Mouse (Mus musculus) ES-E14 (cell line): Measurements from ENCODE around the gene Spon1. TPM values are rescaled to one million over a fixed set of nuclear protein-coding genes. Genes with fewer than 3 reads are reported as not detected.

Experiments used
- DNase-seq: peaks from one replicate; pipeline ENCODE4 v3.0.0-alpha.2; 2013; ENCODE audit warnings: low read depth, low spot score
- H3K27ac ChIP-seq: 2 replicates; pipeline ENCODE4 v1.5.1; 2012; ENCODE audit warnings: low read depth, mild to moderate bottlenecking, low read length, moderate library complexity, mixed read lengths; ENCODE audit not compliant: poor library complexity, insufficient read depth, severe bottlenecking
- H3K36me3 ChIP-seq: 2 replicates; pipeline ENCODE4 v1.6.1; 2012; ENCODE audit warnings: mild to moderate bottlenecking, low read length, moderate library complexity, mixed read lengths; ENCODE audit not compliant: control insufficient read depth, poor library complexity, insufficient read depth, severe bottlenecking
- H3K4me1 ChIP-seq, 2 experiments: fragments of 150-350 bp in 1 of 2; sonication (generic) in 1 of 2; 2 replicates each; pipeline ENCODE4 v1.6.1; 2012; ENCODE audit warnings: low read length in 2 of 2, mild to moderate bottlenecking in 1 of 2, mixed read lengths in 1 of 2; ENCODE audit not compliant: control insufficient read depth in 2 of 2, insufficient read depth in 2 of 2, poor library complexity in 1 of 2
- H3K4me3 ChIP-seq, 2 experiments: fragments of 150-350 bp in 1 of 2; sonication (generic) in 1 of 2; 2 replicates each; pipeline ENCODE4 v1.5.1; 2012; ENCODE audit warnings: low read length in 2 of 2, low read depth in 1 of 2, mild to moderate bottlenecking in 1 of 2, mixed read lengths in 1 of 2; ENCODE audit not compliant: insufficient read depth in 1 of 2, poor library complexity in 1 of 2, severe bottlenecking in 1 of 2
- H3K9ac ChIP-seq: 2 replicates; pipeline ENCODE4 v1.6.1; 2012; ENCODE audit warnings: low read depth, mild to moderate bottlenecking, low read length, mixed read lengths; ENCODE audit not compliant: poor library complexity, insufficient read depth, severe bottlenecking
- H3K9me3 ChIP-seq: fragments of 150-350 bp; sonication (generic); 2 replicates; pipeline ENCODE4 v1.6.1; 2012; ENCODE audit warnings: low read depth, mild to moderate bottlenecking, low read length; ENCODE audit not compliant: control insufficient read depth, insufficient read depth
- CHD2 ChIP-seq: IDR thresholded peaks from 2 replicates; pipeline ENCODE4 v1.6.1; 2014; ENCODE audit warnings: mild to moderate bottlenecking, low read depth, low read length, inconsistent platforms
- HCFC1 ChIP-seq: IDR thresholded peaks from 2 replicates; pipeline ENCODE4 v1.6.1; 2012; ENCODE audit warnings: low read length, inconsistent platforms, borderline replicate concordance; ENCODE audit not compliant: insufficient read depth
- MAFK ChIP-seq: IDR thresholded peaks from 2 replicates; pipeline ENCODE4 v1.6.1; 2014; ENCODE audit warnings: mild to moderate bottlenecking, low read depth, low read length, inconsistent platforms; ENCODE audit not compliant: insufficient read depth
- ZC3H11A ChIP-seq: IDR thresholded peaks from 2 replicates; pipeline ENCODE4 v1.6.1; 2012; ENCODE audit warnings: low read depth, mild to moderate bottlenecking, inconsistent platforms, low read length, borderline replicate concordance
- ZNF384 ChIP-seq: IDR thresholded peaks from 2 replicates; pipeline ENCODE4 v1.6.1; 2012; ENCODE audit warnings: low read depth, low read length, inconsistent platforms
- in situ Hi-C, 2 experiments: fragments of 600-800 bp; cut with MboI; formaldehyde crosslinking; loops; one replicate each; pipeline ENCODE4 v1.15.1; 2025; ENCODE audit warnings: low sequenced_read_pairs in 2 of 2, inconsistent platforms in 1 of 2; ENCODE audit not compliant: unreplicated experiment in 2 of 2
- total RNA-seq: library from RNA; depleted of rRNA; stranded (reverse); fragments of 300-350 nt; gene quantifications from 2 replicates; pipeline ENCODE4 v1.2.3, GENCODE M21; 2012

Spon1 gene
- total RNA-seq, 1 experiment = 0.13 TPM

- DNase-seq = no peak
- no peak overlapping the region for H3K4me3 ChIP-seq
- no peaks in the 10 kb centered on the region; the same call in 1 of the 2 replicates for H3K36me3 ChIP-seq
- H3K4me1 ChIP-seq = peaks cover 6 to 20% of the 10 kb centered on the region in 2 experiments; a peak in 2 of 4 replicates
- H3K27ac ChIP-seq = no peak overlapping the region
- in situ Hi-C loops = no loop called here
- H3K9ac ChIP-seq = no peak overlapping the region
- H3K9me3 ChIP-seq = no peaks in the 10 kb centered on the region
- TF ChIP-seq MAFK = no peak
- no peak for TF ChIP-seq CHD2
- no peak for TF ChIP-seq ZNF384
- TF ChIP-seq HCFC1 = no peak
- no peak for TF ChIP-seq ZC3H11A
Measured at GRCm38 (mm10) chr7:114071395-114071794, 305.6 kb downstream of the Spon1 start.

- DNase-seq = no peak
- in situ Hi-C loops = no loop called here
Measured at GRCm38 (mm10) chr7:114071851-114072616, 306.2 kb downstream of the Spon1 start.

GRCm38 (mm10) chr7:114074133-114074532 lies 308.3 kb downstream of the Spon1 start:
- DNase-seq = no peak
- peaks cover 6 to 16% of the 10 kb centered on the region in 2 experiments; a peak in 2 of 4 replicates for H3K4me1 ChIP-seq
- H3K36me3 ChIP-seq = no peaks in the 10 kb centered on the region; the same call in 1 of the 2 replicates
- no peaks in the 10 kb centered on the region for H3K9me3 ChIP-seq
- H3K4me3 ChIP-seq = no peak overlapping the region
- H3K9ac ChIP-seq = no peak overlapping the region
- in situ Hi-C loops = no loop called here
- H3K27ac ChIP-seq = no peak overlapping the region
- TF ChIP-seq ZC3H11A = no peak
- no peak for TF ChIP-seq HCFC1
- no peak for TF ChIP-seq ZNF384
- TF ChIP-seq CHD2 = no peak
- no peak for TF ChIP-seq MAFK

More at GRCm38 (mm10) chr7:114071851-114072616, 306.2 kb downstream of the Spon1 start:
- no peak for TF ChIP-seq HCFC1
- no peak for TF ChIP-seq CHD2
- no peak for TF ChIP-seq ZC3H11A
- TF ChIP-seq ZNF384 = no peak
- no peak for TF ChIP-seq MAFK
- Histone ChIP-seq H3K9ac (no peak overlapping the region), H3K27ac (no peak overlapping the region), H3K4me3 (peak overlapping the region in 1 of 2 experiments; percentile 28; a peak in 1 of 4 replicates), H3K4me1 (peaks cover 6 to 19% of the 10 kb centered on the region in 2 experiments; a peak in 2 of 4 replicates), H3K9me3 (no peaks in the 10 kb centered on the region), H3K36me3 (no peaks in the 10 kb centered on the region; the same call in 1 of the 2 replicates)

- Histone ChIP-seq H3K9ac (no peak overlapping the region), H3K9me3 (no peaks in the 10 kb centered on the region), H3K36me3 (no peaks in the 10 kb centered on the region; the same call in 1 of the 2 replicates), H3K27ac (no peak overlapping the region), H3K4me3 (no peak overlapping the region), H3K4me1 (peaks cover 6 to 17% of the 10 kb centered on the region in 2 experiments; a peak in 2 of 4 replicates)
- in situ Hi-C loops = no loop called here
- TF ChIP-seq MAFK (no peak), CHD2 (no peak), ZC3H11A (no peak), ZNF384 (no peak), HCFC1 (no peak)
- DNase-seq = no peak
Measured at GRCm38 (mm10) chr7:114074595-114074994, 308.8 kb downstream of the Spon1 start.
